Mouse (Mus musculus): Measurements from ENCODE around the gene Nid1. TPM values are rescaled to one million over a fixed set of nuclear protein-coding genes. Genes with fewer than 3 reads are reported as not detected.
A peak's percentile ranks its signal among the peaks of the same experiment; 100 is the strongest.

Nid1 gene
- polyA plus RNA-seq, 1 experiment from 2014 or later = 54.8 TPM

DNA sequence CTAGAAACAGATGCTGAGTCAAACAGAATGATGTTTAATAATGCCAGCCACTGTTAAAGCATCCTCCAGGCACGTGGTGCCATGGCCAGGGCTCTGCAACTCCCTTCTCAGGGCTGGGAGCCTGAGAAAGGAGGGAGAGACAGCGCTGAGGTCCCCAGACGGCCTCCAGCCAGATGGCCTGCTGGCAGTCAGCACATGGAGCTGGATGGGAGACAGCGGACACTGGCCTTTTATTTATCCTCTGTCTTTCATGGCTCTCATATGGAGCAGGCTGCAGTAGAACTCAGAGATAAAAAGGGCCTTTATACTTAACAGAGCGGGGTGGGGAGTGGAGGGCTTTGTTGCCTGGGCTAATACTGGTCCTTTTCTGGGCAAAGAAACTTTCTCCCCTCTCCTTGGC, 43.7 kb downstream of the Nid1 start:
- H3K27me3 ChIP-seq = no peaks in the 10 kb centered on the region
- peak; percentile 82 for ATAC-seq (ENCODE audit: low read depth)
- no peak overlapping the region for H3K9ac ChIP-seq
- H3K4me1 ChIP-seq (replicated peaks) = peaks cover 21% of the 10 kb centered on the region
- no peaks in the 10 kb centered on the region for H3K36me3 ChIP-seq
- H3K4me3 ChIP-seq = no peak overlapping the region
- no peak overlapping the region for H3K4me2 ChIP-seq
- H3K27ac ChIP-seq (replicated peaks) = peak overlapping the region; percentile 57
- H3K9me3 ChIP-seq = no peaks in the 10 kb centered on the region
- WGBS = 10% methylated on average over 5 of the region's 5 CpGs

- Histone ChIP-seq H3K9ac (no peak overlapping the region), H3K27ac (replicated peaks) (peak overlapping the region; percentile 57), H3K4me3 (no peak overlapping the region), H3K9me3 (no peaks in the 10 kb centered on the region), H3K4me1 (replicated peaks) (peaks cover 21% of the 10 kb centered on the region), H3K27me3 (no peaks in the 10 kb centered on the region), H3K4me2 (no peak overlapping the region), H3K36me3 (no peaks in the 10 kb centered on the region)
- ATAC-seq (ENCODE audit: low read depth) = peak; percentile 37; the same call in 1 of the 2 replicates
- WGBS = 70% methylated on average over 16 of the region's 16 CpGs
Observed at GRCm38 (mm10) chr13:13481875-13482674, 44.7 kb downstream of the Nid1 start.

DNA sequence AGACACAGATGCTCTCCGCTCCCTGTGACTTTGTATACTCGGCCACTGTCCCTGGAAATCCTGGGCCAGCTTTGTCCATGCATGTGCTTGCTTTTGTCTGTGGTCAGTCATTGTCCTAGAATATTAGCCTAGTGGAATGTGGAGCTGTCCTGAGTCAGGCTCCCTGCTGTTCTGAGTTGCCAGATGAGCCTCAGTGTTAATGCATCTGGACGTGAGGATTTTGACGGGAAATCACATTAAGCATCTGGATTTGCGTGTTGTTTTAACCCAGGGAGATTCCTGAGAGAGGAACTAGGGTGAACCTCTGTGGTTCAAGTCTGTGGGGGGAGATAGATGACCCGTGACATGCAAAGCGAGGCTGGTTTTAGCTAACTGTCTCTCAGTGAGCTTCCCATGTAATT, 47.0 kb downstream of the Nid1 start:
- H3K4me1 ChIP-seq (replicated peaks) = peaks cover 21% of the 10 kb centered on the region
- no peak overlapping the region for H3K4me3 ChIP-seq
- H3K9ac ChIP-seq = no peak overlapping the region
- H3K27ac ChIP-seq (replicated peaks) = no peak overlapping the region
- no peaks in the 10 kb centered on the region for H3K27me3 ChIP-seq
- H3K9me3 ChIP-seq = no peaks in the 10 kb centered on the region
- ATAC-seq (ENCODE audit: low read depth) = no peak
- H3K36me3 ChIP-seq = no peaks in the 10 kb centered on the region
- WGBS = 31% methylated on average over 7 of the region's 7 CpGs
- H3K4me2 ChIP-seq = no peak overlapping the region

- Histone ChIP-seq H3K27ac (replicated peaks) (no peak overlapping the region), H3K4me1 (replicated peaks) (peaks cover 21% of the 10 kb centered on the region), H3K9me3 (no peaks in the 10 kb centered on the region), H3K4me2 (no peak overlapping the region), H3K36me3 (no peaks in the 10 kb centered on the region), H3K4me3 (no peak overlapping the region), H3K27me3 (no peaks in the 10 kb centered on the region), H3K9ac (no peak overlapping the region)
- no peak for ATAC-seq (ENCODE audit: low read depth)
- 68% methylated on average over 2 of the region's 2 CpGs for WGBS
Observed at GRCm38 (mm10) chr13:13484883-13485282, 47.5 kb downstream of the Nid1 start.

DNA sequence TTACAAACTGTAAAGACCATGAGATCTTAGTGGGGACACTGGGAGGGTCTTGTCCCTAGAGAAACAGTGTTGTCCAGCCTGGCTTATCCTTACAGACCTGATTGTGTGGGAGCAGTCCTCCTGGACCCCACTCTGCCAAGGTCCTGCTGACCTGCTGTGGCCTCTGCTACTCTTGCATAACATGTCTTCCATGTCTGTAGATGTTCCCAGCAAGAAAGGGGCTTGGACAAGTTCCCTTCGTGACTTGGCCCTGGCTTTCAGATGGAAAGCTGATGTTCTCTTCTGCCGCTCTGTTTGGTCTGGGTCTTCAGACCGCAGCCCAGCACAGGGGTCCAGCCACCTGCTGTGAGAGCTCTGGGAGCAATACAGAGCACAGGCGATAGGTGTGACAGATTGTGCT, 48.3 kb downstream of the Nid1 start:
- Histone ChIP-seq H3K27me3 (no peaks in the 10 kb centered on the region), H3K9ac (no peak overlapping the region), H3K4me2 (no peak overlapping the region), H3K9me3 (no peaks in the 10 kb centered on the region), H3K4me3 (no peak overlapping the region), H3K27ac (replicated peaks) (no peak overlapping the region), H3K36me3 (no peaks in the 10 kb centered on the region), H3K4me1 (replicated peaks) (peaks cover 19% of the 10 kb centered on the region)
- ATAC-seq (ENCODE audit: low read depth) = no peak
- WGBS = 58% methylated on average over 4 of the region's 4 CpGs

GRCm38 (mm10) chr13:13487851-13488250, 50.5 kb downstream of the Nid1 start:
- 87% methylated on average over 1 of the region's 1 CpGs for WGBS
- H3K36me3 ChIP-seq = no peaks in the 10 kb centered on the region
- no peak overlapping the region for H3K27ac ChIP-seq (replicated peaks)

DNA sequence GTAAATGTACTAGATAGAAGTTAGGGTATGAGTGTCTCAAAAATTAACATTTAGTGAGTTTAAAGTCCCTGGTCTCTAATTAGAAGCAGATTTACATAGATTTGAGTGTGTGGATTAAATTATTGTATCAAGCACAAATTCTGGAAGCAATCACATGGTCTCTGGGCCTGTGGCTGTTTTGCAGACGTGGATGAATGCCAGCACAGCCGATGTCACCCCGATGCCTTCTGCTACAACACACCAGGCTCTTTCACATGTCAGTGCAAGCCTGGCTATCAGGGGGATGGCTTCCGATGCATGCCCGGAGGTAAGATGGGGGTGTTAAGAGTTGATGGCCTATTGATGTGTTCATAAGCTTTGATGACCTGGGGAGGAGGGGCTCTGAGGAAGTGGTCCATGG, 52.5 kb downstream of the Nid1 start:
- Histone ChIP-seq H3K4me3 (no peak overlapping the region), H3K36me3 (no peaks in the 10 kb centered on the region), H3K27ac (replicated peaks) (no peak overlapping the region), H3K9ac (no peak overlapping the region), H3K9me3 (no peaks in the 10 kb centered on the region), H3K4me2 (no peak overlapping the region), H3K4me1 (replicated peaks) (no peaks in the 10 kb centered on the region), H3K27me3 (no peaks in the 10 kb centered on the region)
- WGBS = 75% methylated on average over 5 of the region's 5 CpGs
- no peak for ATAC-seq (ENCODE audit: low read depth)

More at GRCm38 (mm10) chr13:13487851-13488250, 50.5 kb downstream of the Nid1 start:
- no peak overlapping the region for H3K4me2 ChIP-seq
- H3K9ac ChIP-seq = no peak overlapping the region
- H3K4me3 ChIP-seq = no peak overlapping the region
- no peaks in the 10 kb centered on the region for H3K27me3 ChIP-seq
- no peak for ATAC-seq (ENCODE audit: low read depth)
- 0 out of 2 replicates have a peak, but pooled peaks cover 4% of the 10 kb centered on the region for H3K4me1 ChIP-seq (replicated peaks)
- no peaks in the 10 kb centered on the region for H3K9me3 ChIP-seq

DNA sequence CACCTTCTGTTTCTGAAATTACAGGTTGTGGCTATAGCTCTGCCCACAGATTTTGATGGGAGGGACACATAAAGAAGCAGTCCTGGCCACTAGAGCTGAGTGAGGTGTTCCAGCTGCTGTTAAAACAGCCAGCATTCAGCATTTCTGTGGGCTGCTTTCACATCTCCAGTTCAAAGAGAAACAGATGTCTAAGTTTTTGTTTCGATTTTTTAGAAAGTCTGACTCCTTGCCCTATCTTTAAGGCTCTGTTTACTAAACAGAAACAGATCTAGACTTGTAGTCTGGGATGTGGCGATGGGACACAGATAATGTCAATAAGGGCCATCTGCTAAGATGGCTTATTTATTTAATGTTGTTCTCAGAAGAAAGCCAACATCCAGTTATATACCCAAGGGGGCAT, 54.8 kb downstream of the Nid1 start:
- Histone ChIP-seq H3K36me3 (no peaks in the 10 kb centered on the region), H3K4me2 (no peak overlapping the region), H3K9me3 (no peaks in the 10 kb centered on the region), H3K27me3 (no peaks in the 10 kb centered on the region), H3K27ac (replicated peaks) (no peak overlapping the region), H3K9ac (no peak overlapping the region), H3K4me3 (no peak overlapping the region), H3K4me1 (replicated peaks) (no peaks in the 10 kb centered on the region)
- no peak for ATAC-seq (ENCODE audit: low read depth)
- 80% methylated on average over 2 of the region's 2 CpGs for WGBS

DNA sequence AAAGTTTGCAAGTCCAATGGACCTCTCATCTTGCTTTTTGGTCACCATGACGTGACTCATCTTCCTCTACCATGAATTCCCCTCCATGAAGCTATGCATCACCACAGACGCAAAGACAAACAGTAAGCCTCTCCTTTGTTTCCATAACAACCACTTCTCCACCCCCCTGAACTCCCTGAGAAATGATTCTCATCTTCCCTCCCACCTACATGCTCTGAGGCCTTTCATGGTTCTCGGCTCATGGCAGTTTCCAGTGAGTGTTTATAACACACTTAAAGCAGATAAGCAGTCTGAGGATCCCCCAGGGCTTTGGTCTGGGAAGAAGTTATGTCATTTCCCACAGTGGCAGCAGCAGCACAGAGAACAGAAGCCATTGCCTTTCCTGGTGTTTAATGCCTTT, 56.2 kb downstream of the Nid1 start:
- no peaks in the 10 kb centered on the region for H3K27me3 ChIP-seq
- WGBS = 45% methylated on average over 3 of the region's 3 CpGs
- H3K9me3 ChIP-seq = no peaks in the 10 kb centered on the region
- no peak overlapping the region for H3K4me3 ChIP-seq
- no peak overlapping the region for H3K4me2 ChIP-seq
- no peak overlapping the region for H3K27ac ChIP-seq (replicated peaks)
- H3K4me1 ChIP-seq (replicated peaks) = no peaks in the 10 kb centered on the region
- no peaks in the 10 kb centered on the region for H3K36me3 ChIP-seq
- peak; percentile 50; the same call in 1 of the 2 replicates for ATAC-seq (ENCODE audit: low read depth)
- no peak overlapping the region for H3K9ac ChIP-seq

DNA sequence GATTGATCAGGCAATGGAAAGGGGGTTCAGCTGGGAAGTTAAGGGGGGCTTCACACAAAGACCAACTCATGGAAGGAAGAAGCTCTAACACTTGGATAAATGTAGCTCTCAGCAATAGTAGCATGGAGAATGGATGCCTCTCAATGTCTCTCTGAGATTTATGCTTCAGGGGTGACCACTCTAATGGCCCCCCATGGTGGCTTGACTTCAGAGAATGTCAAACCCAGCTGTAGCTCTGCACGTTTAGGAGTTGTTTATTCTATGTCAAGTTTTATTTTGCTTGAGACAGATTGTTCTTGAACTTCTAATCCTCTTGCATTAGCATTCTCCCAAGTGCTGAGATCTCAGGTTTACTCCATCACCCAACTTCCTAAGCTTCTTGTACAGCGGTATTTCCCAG, 60.7 kb downstream of the Nid1 start:
- no peaks in the 10 kb centered on the region for H3K36me3 ChIP-seq
- no peak overlapping the region for H3K27ac ChIP-seq (replicated peaks)
- no peaks in the 10 kb centered on the region for H3K9me3 ChIP-seq
- 69% methylated on average over 2 of the region's 2 CpGs for WGBS
- H3K4me1 ChIP-seq (replicated peaks) = no peaks in the 10 kb centered on the region
- H3K9ac ChIP-seq = no peak overlapping the region
- ATAC-seq (ENCODE audit: low read depth) = no peak
- H3K27me3 ChIP-seq = no peaks in the 10 kb centered on the region
- no peak overlapping the region for H3K4me3 ChIP-seq
- no peak overlapping the region for H3K4me2 ChIP-seq

DNA sequence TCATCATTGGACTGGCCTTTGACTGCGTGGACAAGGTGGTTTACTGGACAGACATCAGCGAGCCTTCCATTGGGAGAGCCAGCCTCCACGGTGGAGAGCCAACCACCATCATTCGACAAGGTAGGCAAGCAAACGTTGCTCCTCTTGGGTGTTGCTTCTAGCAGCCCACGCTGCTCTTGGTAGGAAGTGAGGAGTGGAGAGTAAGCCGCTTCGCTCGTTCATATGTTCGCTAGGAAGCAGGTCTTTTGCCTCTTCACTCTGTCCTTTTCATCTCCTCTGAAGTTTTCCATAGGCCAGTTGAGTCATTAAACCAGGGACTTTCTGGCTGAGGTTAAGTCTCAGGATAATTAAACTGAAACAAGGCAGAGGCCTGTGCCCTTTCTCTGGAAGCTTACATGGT, 65.1 kb downstream of the Nid1 start:
- Histone ChIP-seq H3K36me3 (no peaks in the 10 kb centered on the region), H3K9ac (no peak overlapping the region), H3K27ac (replicated peaks) (no peak overlapping the region), H3K4me3 (no peak overlapping the region), H3K9me3 (no peaks in the 10 kb centered on the region), H3K4me2 (no peak overlapping the region), H3K27me3 (no peaks in the 10 kb centered on the region), H3K4me1 (replicated peaks) (no peaks in the 10 kb centered on the region)
- ATAC-seq (ENCODE audit: low read depth) = no peak
- 89% methylated on average over 10 of the region's 10 CpGs for WGBS

DNA sequence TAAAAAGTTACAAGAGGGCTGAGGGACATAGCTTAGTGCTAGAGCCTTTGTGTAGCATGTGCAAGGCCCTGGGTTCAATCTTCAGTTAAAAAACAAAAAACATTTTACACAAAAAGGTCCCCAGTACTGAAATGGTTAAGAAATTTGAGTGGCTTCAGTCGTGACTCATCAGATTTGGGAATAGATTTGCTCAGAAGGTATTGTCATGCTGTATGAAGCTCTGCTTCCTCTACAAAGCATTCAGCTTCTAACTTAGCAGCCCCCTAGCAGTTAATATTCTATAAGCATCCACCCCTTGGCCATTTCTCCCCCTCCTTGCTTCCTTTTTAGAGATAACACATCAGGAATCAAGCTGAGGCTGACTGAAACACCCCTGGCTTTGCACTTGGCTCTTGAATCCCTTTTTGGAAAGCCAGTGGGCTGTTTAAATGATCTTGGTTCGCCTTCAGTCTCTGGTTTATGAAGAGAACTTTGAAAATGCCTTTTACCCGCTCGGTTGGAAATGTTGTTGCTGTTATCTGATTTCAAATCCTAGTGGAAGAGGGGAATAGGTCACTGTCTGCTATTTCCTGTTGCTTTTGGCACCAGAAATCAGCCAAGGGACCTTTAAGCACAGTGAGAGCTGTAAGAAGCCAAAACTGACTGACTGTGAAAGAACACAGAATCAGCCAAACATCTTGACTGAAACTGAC, 66.5 kb downstream of the Nid1 start:
- H3K9me3 ChIP-seq = no peaks in the 10 kb centered on the region
- 61% methylated on average over 4 of the region's 4 CpGs for WGBS

More for the DNA sequence above, 66.5 kb downstream of the Nid1 start:
- ATAC-seq (ENCODE audit: low read depth) = no peak
- Histone ChIP-seq H3K27me3 (no peaks in the 10 kb centered on the region), H3K9ac (no peak overlapping the region), H3K4me1 (replicated peaks) (no peaks in the 10 kb centered on the region), H3K36me3 (no peaks in the 10 kb centered on the region), H3K4me2 (no peak overlapping the region), H3K27ac (replicated peaks) (no peak overlapping the region), H3K4me3 (no peak overlapping the region)
